Mouse (Mus musculus) MEL (cell line): Measurements from ENCODE around the gene Zfp719.

Source experiments
- CTCF ChIP-seq, 3 experiments: IDR thresholded peaks in 2 of 3; conservative IDR thresholded peaks in 1 of 3; 2 replicates each; pipeline ENCODE4 v1.5.1; 2011 to 2012; ENCODE audit warnings: low read length in 3 of 3, low read depth in 2 of 3, mild to moderate bottlenecking in 2 of 3, improper control_type of control experiment in 1 of 3, inconsistent platforms in 1 of 3, mixed read lengths in 1 of 3, moderate library complexity in 1 of 3; ENCODE audit not compliant: control insufficient read depth in 1 of 3, insufficient read depth in 1 of 3, poor library complexity in 1 of 3, severe bottlenecking in 1 of 3
- EP300 ChIP-seq, 2 experiments: IDR thresholded peaks; 2 replicates each; pipeline ENCODE4 v1.6.1; 2011; ENCODE audit warnings: improper control_type of control experiment in 2 of 2, low read length in 2 of 2, low read depth in 1 of 2, mild to moderate bottlenecking in 1 of 2
- GATA1 ChIP-seq: IDR thresholded peaks from 2 replicates; pipeline ENCODE4 v1.6.1; 2011; ENCODE audit warnings: low read depth, low read length, improper control_type of control experiment
- POLR2A ChIP-seq, 2 experiments: IDR thresholded peaks; 2 replicates each; pipeline ENCODE4 v1.6.1; 2011 to 2012; ENCODE audit warnings: low read length in 2 of 2, mild to moderate bottlenecking in 2 of 2, control low read depth in 1 of 2, improper control_type of control experiment in 1 of 2, low read depth in 1 of 2, moderate library complexity in 1 of 2; ENCODE audit not compliant: control insufficient read depth in 1 of 2, insufficient read depth in 1 of 2, poor library complexity in 1 of 2
- USF1 ChIP-seq: IDR thresholded peaks from 2 replicates; pipeline ENCODE4 v1.6.1; 2014; ENCODE audit warnings: low read depth, mild to moderate bottlenecking, inconsistent platforms, low read length, improper control_type of control experiment, moderate library complexity

- TF ChIP-seq POLR2A (IDR thresholded peaks at IDR 0.05; ENCODE audit: control insufficient read depth in 1 of 2, insufficient read depth in 1 of 2, low read depth in 1 of 2, low read length in 2 of 2, poor library complexity in 1 of 2): no peak
- TF ChIP-seq USF1: no peak
- no peak for TF ChIP-seq CTCF (IDR thresholded peaks at IDR 0.05 in 2 of 3, conservative IDR thresholded peaks at IDR 0.05 in 1 of 3; ENCODE audit: control insufficient read depth in 1 of 3, insufficient read depth in 1 of 3, low read depth in 2 of 3, low read length in 3 of 3, poor library complexity in 1 of 3, severe bottlenecking in 1 of 3)
- TF ChIP-seq GATA1: no peak
- no peak for TF ChIP-seq EP300 (IDR thresholded peaks at IDR 0.05; ENCODE audit: low read depth in 1 of 2, low read length in 2 of 2)
Observed at GRCm38 (mm10) chr7:43556901-43557300, 22.5 kb upstream of the Zfp719 start.
